Mouse (Mus musculus) cerebellum, postnatal 4 days (tissue): ENCODE data around the gene Slc17a5.

Source experiments
- DNase-seq, 2 experiments: peaks; one replicate each; pipeline ENCODE4 v3.0.0; 2022; ENCODE audit warnings: low spot score in 2 of 2, mixed read lengths in 1 of 2

The Slc17a5 gene

GRCm38 (mm10) chr9:78559479-78559878 lies 28.4 kb downstream of the Slc17a5 start:
- DNase-seq = no peak

GRCm38 (mm10) chr9:78558586-78559214 lies 29.1 kb downstream of the Slc17a5 start:
- no peak for DNase-seq

DNA sequence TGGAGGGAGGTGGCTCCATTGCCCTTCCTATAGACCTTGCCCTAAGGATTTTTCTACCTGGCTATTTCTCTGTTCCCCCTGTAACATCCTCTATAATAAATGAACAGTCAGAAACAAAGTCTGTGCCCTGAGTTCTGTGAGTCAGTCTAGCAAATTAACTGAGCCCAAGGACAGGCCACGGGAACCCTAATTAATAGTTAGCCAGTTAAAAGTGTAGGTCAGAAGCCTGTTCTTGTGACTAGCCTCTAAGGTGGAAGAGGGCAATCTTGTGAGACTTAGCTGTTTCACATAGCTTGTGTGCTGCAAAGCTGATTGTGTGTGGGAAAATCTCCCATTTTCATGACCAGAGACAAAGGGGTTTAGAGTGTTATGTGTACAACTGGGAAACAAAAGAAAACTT lies 30.8 kb downstream of the Slc17a5 start:
- no peak for DNase-seq

GRCm38 (mm10) chr9:78552984-78553383 lies 34.9 kb downstream of the Slc17a5 start:
- DNase-seq = peak; percentile 72 to 81

- DNase-seq = no peak
These were observed 36.1 kb downstream of the Slc17a5 start for GRCm38 (mm10) chr9:78551761-78552160.

- DNase-seq = no peak
These were observed 40.1 kb downstream of the Slc17a5 start for GRCm38 (mm10) chr9:78547742-78548141.

DNA sequence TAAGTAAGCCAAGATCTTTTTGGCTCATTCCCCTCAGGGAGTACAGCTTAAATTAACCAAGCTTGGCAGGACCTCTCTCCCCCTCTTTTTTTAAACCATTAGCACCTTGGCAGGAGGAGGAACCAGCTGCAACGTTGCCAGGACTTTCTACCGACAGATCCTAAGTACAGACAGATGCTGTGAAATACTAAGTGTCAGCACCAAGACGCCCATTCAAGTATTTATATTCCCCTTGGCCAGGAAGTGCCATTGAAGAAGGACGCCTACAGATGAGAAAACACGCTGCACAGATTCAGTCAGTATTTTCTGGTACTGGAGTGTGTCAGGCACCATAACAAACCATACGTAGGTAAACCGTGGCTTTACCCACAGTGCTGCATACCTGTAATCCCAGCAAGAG lies 40.9 kb downstream of the Slc17a5 start:
- DNase-seq = no peak

DNA sequence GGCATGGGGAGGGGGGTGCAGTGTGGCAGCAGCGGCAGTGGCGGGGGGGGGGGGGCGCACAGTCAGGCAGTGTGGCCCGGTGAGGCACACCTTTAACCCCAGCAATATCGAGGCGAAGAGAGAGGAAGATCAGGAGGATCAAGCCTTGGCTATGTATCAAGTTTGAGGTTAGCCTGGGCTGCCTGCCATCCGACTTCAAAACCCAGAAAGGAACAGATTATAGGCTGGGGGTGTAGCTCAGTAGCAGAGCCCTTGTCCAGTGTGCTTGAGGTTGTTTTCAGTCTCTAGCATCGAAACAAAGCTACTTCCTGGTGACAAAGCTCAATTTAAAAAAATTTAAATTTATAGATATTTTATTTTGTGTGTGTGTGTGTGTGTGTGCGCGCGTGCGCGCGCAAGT lies 46.1 kb downstream of the Slc17a5 start:
- DNase-seq = no peak

GRCm38 (mm10) chr9:78538421-78538820 lies 49.4 kb downstream of the Slc17a5 start:
- no peak for DNase-seq

DNA sequence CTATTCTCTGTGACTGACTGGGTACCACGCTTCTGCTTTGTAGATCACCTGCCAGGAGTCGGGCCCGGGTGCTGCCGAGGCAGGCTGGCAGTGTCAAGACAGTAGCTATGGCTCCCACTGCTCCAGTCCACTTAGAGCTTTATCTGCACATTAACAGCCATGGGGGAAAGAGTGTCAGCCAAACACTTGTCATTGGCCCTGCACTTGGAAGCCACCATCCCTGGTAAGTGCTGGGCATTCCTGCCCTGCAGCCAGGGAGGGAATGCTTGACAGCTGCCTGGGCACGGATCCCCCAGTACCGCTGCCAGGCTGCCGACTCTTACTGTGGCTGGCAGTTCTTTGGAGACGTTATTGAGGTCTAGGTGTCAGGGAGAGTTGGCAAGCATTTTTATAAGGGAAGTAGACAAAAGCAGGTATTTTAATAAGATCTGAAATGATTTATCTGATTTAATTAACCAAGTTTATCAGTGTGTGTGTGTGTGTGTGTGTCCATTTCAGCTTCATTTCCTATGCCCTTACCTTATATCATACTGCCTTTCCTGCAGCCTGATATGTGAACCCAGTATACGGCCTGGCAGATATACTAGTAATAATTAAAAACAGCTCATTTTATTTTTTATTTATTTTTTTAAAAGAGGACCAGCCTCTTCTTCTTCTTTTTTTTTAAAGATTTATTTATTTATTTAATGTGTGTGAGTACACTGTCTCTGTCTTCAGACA lies 50.5 kb downstream of the Slc17a5 start:
- DNase-seq = peak in 1 of 2 experiments; percentile 72

- DNase-seq = no peak
These were observed 53.2 kb downstream of the Slc17a5 start for GRCm38 (mm10) chr9:78534606-78535005.

DNA sequence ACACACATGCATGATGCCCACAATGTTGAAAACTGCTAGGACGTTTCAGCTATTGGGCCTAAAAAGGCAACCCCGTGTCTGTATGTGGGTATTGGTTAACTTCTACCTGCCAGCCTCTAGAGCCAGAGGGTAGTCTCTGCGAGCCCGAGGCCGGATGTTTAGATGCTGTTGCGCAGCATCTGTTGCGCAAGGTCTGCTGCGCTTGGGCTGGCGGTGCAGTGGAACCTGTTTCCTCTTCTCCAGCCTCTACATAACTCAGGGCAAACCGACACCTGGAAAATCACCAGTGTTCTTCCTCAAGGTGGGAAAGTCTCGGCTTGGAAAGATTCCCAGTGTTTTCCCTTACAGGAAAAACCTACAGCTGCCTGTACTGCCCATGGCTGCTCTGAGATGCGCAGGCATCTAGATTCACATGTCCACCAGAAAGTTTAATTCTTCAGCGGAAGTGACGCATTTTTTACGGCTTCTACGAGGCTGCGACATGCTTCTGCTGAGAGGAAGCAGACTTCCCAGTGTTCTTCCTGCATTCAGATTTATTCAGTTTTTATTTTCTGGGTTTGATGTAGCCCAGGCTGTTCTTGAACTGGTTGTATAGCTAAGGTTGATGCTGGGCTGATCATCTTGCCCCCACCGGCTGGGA lies 54.4 kb downstream of the Slc17a5 start:
- DNase-seq = no peak

GRCm38 (mm10) chr9:78532341-78532819 lies 55.5 kb downstream of the Slc17a5 start:
- DNase-seq = no peak

- DNase-seq = no peak
These were observed 56.0 kb downstream of the Slc17a5 start for GRCm38 (mm10) chr9:78531816-78532215.

DNA sequence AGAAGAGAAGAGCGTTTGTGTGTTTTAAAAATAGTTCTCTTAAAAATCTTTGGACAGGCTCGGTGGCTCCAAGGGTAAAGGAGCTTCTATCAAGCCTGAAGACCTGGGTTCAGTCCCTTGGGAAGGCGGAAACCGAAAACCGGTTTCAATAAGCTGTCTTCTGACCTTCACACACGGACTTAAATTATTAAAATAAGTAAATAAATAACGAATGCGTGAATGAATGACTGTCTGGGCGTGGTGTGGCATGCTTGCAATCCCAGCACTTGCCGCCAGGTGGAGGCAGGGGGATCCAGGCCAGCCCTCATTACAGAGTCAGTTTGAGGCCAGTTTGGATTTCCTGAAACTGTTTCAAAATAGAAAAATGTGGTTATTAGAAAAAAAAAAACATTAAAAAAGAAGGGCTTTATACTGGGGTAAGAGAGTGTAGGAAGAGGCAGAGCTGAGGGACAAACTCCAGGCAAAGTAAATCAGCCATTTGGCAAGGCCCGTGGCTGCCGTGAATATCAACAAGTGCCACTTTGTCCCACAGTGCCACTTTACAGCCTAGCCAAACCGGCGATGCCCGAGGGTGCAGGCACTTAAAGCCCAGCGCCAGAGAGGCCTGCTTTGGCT lies 60.0 kb downstream of the Slc17a5 start:
- DNase-seq = peak; percentile 65 to 88

DNA sequence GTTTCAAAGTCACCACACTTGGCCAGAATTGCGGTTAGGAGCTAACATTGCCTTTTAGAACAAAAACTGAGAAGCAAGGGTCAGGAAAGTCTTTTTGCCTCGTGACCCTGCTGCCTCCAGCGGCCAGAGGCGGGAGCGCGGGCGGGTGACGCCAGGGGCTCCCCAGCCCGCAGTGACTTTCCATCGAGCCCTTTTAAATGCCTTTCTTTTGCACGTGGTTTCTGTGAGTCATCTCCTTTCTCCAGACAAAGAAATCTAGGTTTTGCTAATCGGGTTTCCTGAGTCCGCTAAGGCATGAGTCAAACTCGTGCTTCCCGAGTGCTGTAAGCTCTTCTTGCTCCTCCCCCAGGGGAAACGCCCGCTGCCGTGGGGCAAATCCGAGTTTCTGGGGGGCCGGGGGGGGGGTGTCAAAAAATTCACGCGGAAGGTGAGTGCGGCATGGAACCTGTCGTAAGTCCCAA lies 60.5 kb downstream of the Slc17a5 start:
- peak; percentile 54 to 77 for DNase-seq

GRCm38 (mm10) chr9:78526206-78526605 lies 61.6 kb downstream of the Slc17a5 start:
- DNase-seq = no peak

DNA sequence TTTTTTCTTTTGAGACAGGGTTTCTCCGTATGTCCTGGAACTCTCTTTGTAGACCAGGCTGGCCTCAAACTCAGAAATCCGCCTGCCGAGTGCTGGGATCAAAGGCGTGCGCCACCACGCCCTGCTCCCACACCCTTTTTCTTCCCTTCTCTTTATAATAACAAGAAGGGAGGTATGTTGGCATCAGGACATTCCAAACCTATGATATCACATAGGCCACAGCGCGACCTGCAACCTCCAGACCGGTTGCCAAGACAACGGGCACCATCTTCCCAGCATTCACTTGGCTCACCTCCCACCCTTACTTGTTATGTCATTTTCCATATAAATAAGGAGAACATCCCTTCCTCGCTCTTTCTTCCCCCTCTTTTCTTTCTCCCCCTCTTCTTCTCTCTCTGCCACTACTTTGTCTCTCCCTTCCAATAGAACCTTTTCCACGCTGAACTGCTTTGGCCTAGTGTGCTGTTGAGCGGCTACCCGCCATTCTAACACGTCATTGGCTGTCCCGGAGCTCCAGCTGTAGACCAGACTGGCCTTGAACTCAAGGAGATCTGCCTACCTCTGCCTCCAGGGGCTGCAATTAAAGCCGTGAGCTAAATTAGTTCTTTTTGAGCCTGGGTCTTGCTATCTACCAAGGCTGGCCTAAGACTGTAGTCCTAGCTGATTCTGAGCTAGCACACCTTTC lies 62.2 kb downstream of the Slc17a5 start:
- DNase-seq = no peak

GRCm38 (mm10) chr9:78521689-78522088 lies 66.2 kb downstream of the Slc17a5 start:
- DNase-seq = peak in 1 of 2 experiments; percentile 37

GRCm38 (mm10) chr9:78520780-78521601 lies 66.8 kb downstream of the Slc17a5 start:
- peak in 1 of 2 experiments; percentile 72 for DNase-seq
